Mouse (Mus musculus) lung, postnatal 14 days (tissue): Measurements from ENCODE around the gene Skida1.

ENCODE experiments used
- DNase-seq: peaks from one replicate; pipeline ENCODE4 v3.0.0; 2021

Skida1 gene

GRCm38 (mm10) chr2:18011226-18011625 lies 37.6 kb downstream of the Skida1 start:
- no peak for DNase-seq

GRCm38 (mm10) chr2:18005137-18005536 lies 43.7 kb downstream of the Skida1 start:
- DNase-seq: no peak

- no peak for DNase-seq
Measured at GRCm38 (mm10) chr2:18004286-18004685, 44.6 kb downstream of the Skida1 start.

GRCm38 (mm10) chr2:18002306-18002705 lies 46.5 kb downstream of the Skida1 start:
- no peak for DNase-seq

- DNase-seq: no peak
Measured at GRCm38 (mm10) chr2:17996858-17997257, 52.0 kb downstream of the Skida1 start, which contains the start of gene H2al2a. H2al2a (minus strand) TSS chr2:17996958.
